Comparison of ENCODE assay signal across 8 mouse cellular contexts in the genomic region with DNA sequence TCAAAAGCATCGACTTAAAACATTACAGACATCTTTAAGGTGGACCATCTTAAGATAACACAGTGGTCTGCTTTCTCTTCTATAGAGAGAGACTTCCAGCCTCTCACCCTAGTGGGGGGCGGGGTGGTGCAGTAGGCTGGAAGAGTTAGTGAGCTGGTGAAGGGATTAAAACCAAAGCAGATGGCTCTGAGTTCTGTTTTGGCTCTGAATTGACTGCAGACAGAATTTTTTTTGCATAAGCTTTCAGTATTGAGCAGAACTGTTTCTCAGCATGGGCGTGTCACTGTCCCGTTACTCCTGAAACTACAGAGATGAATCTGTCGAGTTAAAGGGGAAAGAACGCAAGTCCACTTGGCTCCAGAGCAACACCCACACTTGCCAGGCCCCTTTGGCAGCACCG. TPM values are rescaled to one million over a fixed set of nuclear protein-coding genes. Genes with fewer than 3 reads are reported as not detected.
DNase-seq lines count a peak whose midpoint lies in the region.
"Had no signal": no experiment of that assay in that cellular context is flagged by ENCODE, and none has a peak within 500 bp of the region (broad histone marks: within the 10 kb centered on the region; RNA-seq: fewer than 3 reads in every experiment).

No protein-coding gene starts in this region.

- DNase-seq in left cerebral cortex, adult 18-20 months (ENCODE audit: low spot score in 2 of 2), result peak; percentile 26 to 49
- DNase-seq in left cerebral cortex, postnatal 36 days (ENCODE audit: low spot score in 2 of 2), result no peak
- DNase-seq in cerebellum, adult 11-12 months, result peak; percentile 54
- peak; percentile 76 for DNase-seq in cerebellum, postnatal 14 days
- peak; percentile 26 for DNase-seq in right cerebral cortex, postnatal 14 days
- no peak for DNase-seq in kidney, postnatal 4 days
- DNase-seq in heart, adult 9 months (ENCODE audit: low spot score in 2 of 2), result no peak
- DNase-seq: kidney, adult 2 months had no signal

- intact Hi-C loops in left cerebral cortex, postnatal 36 days (cut with DNase I), result no loop called here

RNA-seq across cellular contexts. Expression of a gene that starts 4.6 kb away (rescaled TPM):
- 10 to 100 TPM; 72.1 to 75.2 TPM for total RNA-seq in left cerebral cortex, adult 18-20 months (2021)
- 10 to 100 TPM; 83.8 to 84.3 TPM for total RNA-seq in left cerebral cortex, postnatal 36 days (2021)

Comparison
In these comparisons a context has a peak if more than half of its experiments do, and no peak if none do; other contexts are left out.
1. DNase-seq: peak in left cerebral cortex, adult 18-20 months (2 of 2), cerebellum, adult 11-12 months (single experiment), cerebellum, postnatal 14 days (2 of 2) and right cerebral cortex, postnatal 14 days (single experiment); none in left cerebral cortex, postnatal 36 days (0 of 2), kidney, postnatal 4 days (0 of 2) and heart, adult 9 months (0 of 2).